Mouse (Mus musculus): Measurements from ENCODE around the gene Cwc25. TPM values are rescaled to one million over a fixed set of nuclear protein-coding genes. Genes with fewer than 3 reads are reported as not detected.
A peak's percentile ranks its signal among the peaks of the same experiment; 100 is the strongest.

The Cwc25 gene
- polyA plus RNA-seq, 1 experiment = 1.2 TPM

DNA sequence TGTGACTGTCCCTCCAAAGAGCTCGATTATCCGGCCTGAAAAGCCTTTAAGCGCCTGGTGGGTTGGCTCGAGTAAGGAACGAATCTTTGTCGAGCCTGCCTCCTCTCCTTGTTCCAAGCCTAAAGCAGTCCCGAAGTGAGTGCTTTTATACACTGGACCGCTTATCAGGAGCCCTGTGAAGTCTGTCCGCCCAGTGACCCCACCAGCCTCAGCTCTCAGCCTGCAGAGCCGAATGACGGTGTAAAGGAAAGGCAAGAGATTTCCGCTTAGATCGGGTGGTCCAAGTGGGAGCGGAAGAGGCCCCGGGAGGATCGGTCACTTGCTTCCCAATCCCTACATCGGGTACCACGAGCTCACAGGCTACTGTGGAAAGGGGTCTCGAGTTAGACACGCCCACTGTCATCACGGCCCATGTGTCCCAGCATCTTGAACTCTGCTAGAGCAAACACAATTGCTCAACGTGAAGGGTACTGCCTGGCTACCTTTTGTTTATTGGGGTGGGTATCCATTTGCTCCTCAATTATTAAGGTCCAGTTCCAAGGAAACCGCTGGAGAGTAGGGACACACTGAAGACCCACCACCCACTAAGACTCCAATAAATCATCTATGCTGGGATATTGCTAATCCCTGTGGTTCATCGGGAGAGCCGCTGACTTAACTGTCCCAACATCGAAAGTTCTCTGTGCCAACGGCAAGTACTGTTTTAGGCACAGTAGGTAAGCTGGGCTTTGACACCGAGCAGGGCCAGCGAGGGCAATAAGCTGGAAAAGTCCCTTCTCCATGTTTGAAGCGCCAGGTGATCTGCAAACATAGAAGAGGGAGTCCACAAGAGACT lies 65.4 kb downstream of the Cwc25 start:
- Histone ChIP-seq H3K4me3 (replicated peaks) (peak overlapping the region; percentile 57), H3K36me3 (ENCODE audit: control insufficient read depth) (peaks cover 10% of the 10 kb centered on the region), H3K4me1 (ENCODE audit: control insufficient read depth) (peaks cover 60% of the 10 kb centered on the region), H3K27me3 (ENCODE audit: control insufficient read depth) (peaks cover 67% of the 10 kb centered on the region), H3K9me3 (ENCODE audit: control insufficient read depth, low read length) (peaks cover 7% of the 10 kb centered on the region; the same call in 1 of the 2 replicates)
- TF ChIP-seq TAL1 (IDR thresholded peaks at IDR 0.05; ENCODE audit: low read length) = no peak
- TF ChIP-seq GATA1 (IDR thresholded peaks at IDR 0.05; ENCODE audit: low read length) = no peak

DNA sequence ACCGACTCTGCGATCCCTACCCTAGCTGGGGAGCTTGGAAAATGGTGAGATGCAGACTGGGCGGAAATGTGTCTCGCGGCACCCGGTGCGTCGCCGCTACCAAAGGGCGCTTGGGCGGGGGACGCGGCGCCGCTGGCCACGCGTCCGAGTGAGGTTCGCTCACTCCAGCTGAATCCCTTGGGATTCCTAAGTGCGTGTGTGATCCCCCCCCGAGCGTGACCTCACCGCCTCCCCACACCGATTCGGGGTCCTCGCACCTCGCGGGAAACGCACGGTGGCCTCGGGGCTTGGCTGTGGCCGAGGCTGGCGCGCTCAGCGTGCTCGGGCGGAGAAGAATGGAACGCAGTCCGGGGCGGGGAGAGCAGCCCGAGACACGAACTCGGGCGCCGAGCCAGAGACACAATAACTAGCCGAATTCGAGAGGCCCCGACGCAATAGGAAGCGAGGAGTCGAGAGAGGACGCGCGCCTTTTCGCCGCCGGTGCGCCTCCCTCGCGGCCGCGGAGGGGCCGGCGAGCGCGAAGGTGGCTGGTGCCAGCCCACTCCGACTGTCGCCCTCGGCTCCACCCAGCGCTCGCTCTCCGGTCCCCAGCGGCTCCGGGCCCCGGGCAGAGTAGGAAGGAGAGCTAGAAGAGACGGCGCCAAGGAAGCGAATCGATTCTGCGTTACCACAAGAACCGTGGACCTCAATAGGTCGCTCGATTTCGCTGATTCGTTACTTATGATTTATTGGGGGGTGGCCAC lies 66.2 kb downstream of the Cwc25 start, which contains the start of gene Pcgf2:
Gene Pcgf2, minus strand, starts transcription at position 495 of the 743 bp plus-strand sequence.
- H3K4me1 ChIP-seq (ENCODE audit: control insufficient read depth) = peaks cover 59% of the 10 kb centered on the region

DNA sequence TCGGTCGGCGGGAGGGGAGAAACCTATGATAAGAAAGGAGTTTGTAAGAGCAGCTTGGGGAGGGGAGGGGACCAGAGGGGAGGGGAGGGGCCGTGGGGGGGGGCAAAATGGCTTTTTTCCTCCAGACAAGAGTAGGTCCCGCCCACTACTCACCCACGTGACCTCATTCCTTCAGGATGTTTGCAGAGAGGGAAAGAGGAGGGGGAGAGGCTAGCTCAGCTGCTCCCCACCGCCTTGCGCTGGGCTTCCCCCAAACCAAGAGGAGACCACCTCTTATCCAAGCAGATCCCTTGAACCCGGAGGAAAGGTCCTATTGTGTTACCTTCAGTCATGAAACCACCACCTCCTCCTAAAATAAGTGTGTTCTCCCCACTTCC lies 66.7 kb downstream of the Cwc25 start:
- H3K27me3 ChIP-seq (ENCODE audit: control insufficient read depth) = peaks cover 67% of the 10 kb centered on the region
- H3K4me1 ChIP-seq (ENCODE audit: control insufficient read depth) = peaks cover 56% of the 10 kb centered on the region
- peaks cover 7% of the 10 kb centered on the region; the same call in 1 of the 2 replicates for H3K9me3 ChIP-seq (ENCODE audit: control insufficient read depth, low read length)
- peaks cover under 1% of the 10 kb centered on the region for H3K36me3 ChIP-seq (ENCODE audit: control insufficient read depth)
- H3K4me3 ChIP-seq (replicated peaks) = peak overlapping the region; percentile 58
- TF ChIP-seq GATA1 (IDR thresholded peaks at IDR 0.05; ENCODE audit: low read length) (no peak), TAL1 (IDR thresholded peaks at IDR 0.05; ENCODE audit: low read length) (no peak)

More for the DNA sequence above, 66.2 kb downstream of the Cwc25 start, which contains the start of gene Pcgf2:
- TF ChIP-seq GATA1 (IDR thresholded peaks at IDR 0.05; ENCODE audit: low read length) (no peak), TAL1 (IDR thresholded peaks at IDR 0.05; ENCODE audit: low read length) (no peak)
- H3K36me3 ChIP-seq (ENCODE audit: control insufficient read depth) = peaks cover 5% of the 10 kb centered on the region
- H3K9me3 ChIP-seq (ENCODE audit: control insufficient read depth, low read length) = peaks cover 7% of the 10 kb centered on the region; the same call in 1 of the 2 replicates
- peaks cover 67% of the 10 kb centered on the region for H3K27me3 ChIP-seq (ENCODE audit: control insufficient read depth)
- H3K4me3 ChIP-seq (replicated peaks) = peak within 1 kb of the TSS; percentile 58

DNA sequence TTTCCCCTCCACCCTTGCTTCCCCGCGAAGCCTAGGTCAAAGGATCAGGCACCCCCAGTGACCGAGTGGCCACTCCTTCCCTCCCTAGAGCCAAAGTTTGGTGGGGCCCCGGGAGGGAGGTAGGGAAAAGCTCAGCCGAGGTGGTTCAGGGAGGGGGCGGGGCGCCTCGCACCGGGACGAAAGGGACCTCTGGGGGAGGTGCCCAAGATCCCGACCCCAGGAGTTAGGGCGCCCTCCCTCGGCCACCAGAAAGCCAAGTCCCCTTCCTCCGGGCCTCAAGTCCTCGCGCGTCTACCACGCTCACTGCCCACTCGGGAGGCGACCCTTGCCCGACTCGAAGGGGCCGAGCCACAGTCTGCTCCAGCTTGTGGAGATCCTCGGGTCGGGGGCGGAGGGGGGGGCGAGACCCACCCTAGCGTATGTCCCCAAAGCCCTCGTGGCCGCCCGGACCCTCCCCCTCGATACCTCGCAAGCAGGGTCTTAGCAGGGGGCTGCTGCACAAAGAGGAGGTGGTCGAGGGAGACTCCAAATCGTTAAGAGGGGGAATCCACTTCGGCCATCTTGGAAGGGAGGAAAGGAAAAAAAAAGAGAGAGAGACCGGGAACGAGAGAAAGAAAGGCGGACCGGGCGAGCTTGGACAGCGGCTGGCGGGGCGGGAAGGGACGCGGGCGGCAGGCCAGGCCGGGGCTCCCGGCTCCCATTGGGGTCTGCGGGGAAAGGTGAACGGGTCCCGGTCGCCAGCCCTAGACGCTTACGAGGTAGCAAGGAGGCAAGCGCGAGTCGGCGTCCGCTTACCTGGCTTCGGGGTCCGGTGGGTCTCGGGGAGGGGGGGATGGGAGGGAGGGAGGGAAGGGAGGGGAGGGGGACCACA lies 67.4 kb downstream of the Cwc25 start:
- TF ChIP-seq TAL1 (IDR thresholded peaks at IDR 0.05; ENCODE audit: low read length) (no peak), GATA1 (IDR thresholded peaks at IDR 0.05; ENCODE audit: low read length) (no peak)
- Histone ChIP-seq H3K36me3 (ENCODE audit: control insufficient read depth) (no peaks in the 10 kb centered on the region), H3K27me3 (ENCODE audit: control insufficient read depth) (peaks cover 67% of the 10 kb centered on the region), H3K9me3 (ENCODE audit: control insufficient read depth, low read length) (peaks cover 7% of the 10 kb centered on the region; the same call in 1 of the 2 replicates), H3K4me3 (replicated peaks) (peak overlapping the region; percentile 58), H3K4me1 (ENCODE audit: control insufficient read depth) (peaks cover 51% of the 10 kb centered on the region)

DNA sequence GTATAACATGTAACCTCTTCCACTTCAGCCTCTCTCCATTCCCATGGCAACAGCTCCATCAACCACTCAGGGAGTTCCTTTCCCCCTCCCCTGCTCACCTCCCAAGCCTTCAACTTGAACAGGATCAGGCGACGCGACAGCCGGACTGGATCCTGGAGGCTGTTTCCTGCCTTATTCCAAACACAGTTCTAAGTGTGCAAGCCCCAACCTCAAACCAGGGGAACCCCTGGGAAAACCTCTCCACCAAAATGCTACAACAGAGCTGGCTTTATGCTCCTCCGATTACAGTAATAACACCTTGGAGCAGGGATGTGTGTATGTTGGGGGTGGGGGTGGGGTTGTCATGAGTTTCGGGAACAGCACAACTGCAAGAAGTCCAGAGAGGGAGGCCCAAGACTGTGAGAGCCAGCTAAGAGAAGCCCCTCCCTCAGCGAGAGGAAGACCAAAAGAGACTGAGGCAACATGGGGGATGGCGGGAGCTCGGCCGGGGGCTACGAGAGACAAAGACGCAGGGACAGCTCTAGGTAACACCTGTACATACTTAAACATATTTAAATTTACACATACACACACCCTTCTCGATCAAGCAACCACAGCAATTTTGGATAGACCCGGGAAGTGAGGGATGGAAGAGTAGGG lies 68.3 kb downstream of the Cwc25 start:
- Histone ChIP-seq H3K9me3 (ENCODE audit: control insufficient read depth, low read length) (peaks cover 7% of the 10 kb centered on the region; the same call in 1 of the 2 replicates), H3K27me3 (ENCODE audit: control insufficient read depth) (peaks cover 67% of the 10 kb centered on the region), H3K4me3 (replicated peaks) (peak overlapping the region; percentile 58), H3K4me1 (ENCODE audit: control insufficient read depth) (peaks cover 45% of the 10 kb centered on the region), H3K36me3 (ENCODE audit: control insufficient read depth) (no peaks in the 10 kb centered on the region)
- TF ChIP-seq GATA1 (IDR thresholded peaks at IDR 0.05; ENCODE audit: low read length) (no peak), TAL1 (IDR thresholded peaks at IDR 0.05; ENCODE audit: low read length) (no peak)

DNA sequence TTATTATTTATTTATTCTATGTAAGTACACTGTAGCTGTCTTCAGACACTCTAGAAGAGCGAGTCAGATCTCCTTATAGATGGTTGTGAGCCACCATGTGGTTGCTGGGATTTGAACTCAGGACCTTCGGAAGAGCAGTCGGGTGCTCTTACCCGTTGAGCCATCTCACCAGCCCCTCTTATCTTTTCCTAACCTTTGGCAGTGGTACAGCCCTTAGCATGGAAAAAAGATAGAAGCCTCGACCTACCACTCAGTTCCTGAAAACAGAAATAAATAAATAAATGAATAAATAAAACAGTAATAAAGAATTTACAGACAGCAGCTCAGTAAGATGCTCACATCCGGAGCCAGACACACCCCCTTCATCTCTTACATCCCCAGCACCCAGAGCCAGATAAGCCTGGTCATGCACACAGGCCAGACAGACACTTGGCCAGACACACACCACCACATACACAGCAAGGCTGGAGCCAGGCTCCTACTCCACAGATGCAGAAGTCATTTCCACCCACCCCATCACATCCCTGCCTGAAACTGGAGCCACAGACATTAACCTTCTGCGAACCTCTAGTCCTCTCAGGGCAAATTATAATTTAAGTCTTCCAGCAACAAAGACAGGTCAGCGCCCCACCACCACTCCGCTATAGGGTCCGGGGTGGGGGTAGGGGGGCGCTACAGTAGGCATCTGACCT lies 69.0 kb downstream of the Cwc25 start:
- no peak overlapping the region for H3K4me3 ChIP-seq (replicated peaks)
- H3K36me3 ChIP-seq (ENCODE audit: control insufficient read depth) = peaks cover 2% of the 10 kb centered on the region; the same call in 1 of the 2 replicates
- peaks cover 7% of the 10 kb centered on the region; the same call in 1 of the 2 replicates for H3K9me3 ChIP-seq (ENCODE audit: control insufficient read depth, low read length)
- H3K4me1 ChIP-seq (ENCODE audit: control insufficient read depth) = peaks cover 38% of the 10 kb centered on the region
- TF ChIP-seq TAL1 (IDR thresholded peaks at IDR 0.05; ENCODE audit: low read length) = no peak
- no peak for TF ChIP-seq GATA1 (IDR thresholded peaks at IDR 0.05; ENCODE audit: low read length)
- peaks cover 60% of the 10 kb centered on the region for H3K27me3 ChIP-seq (ENCODE audit: control insufficient read depth)

GRCm38 (mm10) chr11:97696669-97697068 lies 69.7 kb downstream of the Cwc25 start:
- peaks cover 2% of the 10 kb centered on the region; the same call in 1 of the 2 replicates for H3K36me3 ChIP-seq (ENCODE audit: control insufficient read depth)
- no peak for TF ChIP-seq GATA1 (IDR thresholded peaks at IDR 0.05; ENCODE audit: low read length)
- no peak for TF ChIP-seq TAL1 (IDR thresholded peaks at IDR 0.05; ENCODE audit: low read length)
- H3K4me3 ChIP-seq (replicated peaks) = no peak overlapping the region
- peaks cover 7% of the 10 kb centered on the region; the same call in 1 of the 2 replicates for H3K9me3 ChIP-seq (ENCODE audit: control insufficient read depth, low read length)
- peaks cover 53% of the 10 kb centered on the region for H3K27me3 ChIP-seq (ENCODE audit: control insufficient read depth)
- H3K4me1 ChIP-seq (ENCODE audit: control insufficient read depth) = peaks cover 31% of the 10 kb centered on the region

Data from erythroblast, embryonic 14.5 days (primary cell).